Mouse (Mus musculus): Measurements from ENCODE around the gene Samm50.

Samm50 gene

DNA sequence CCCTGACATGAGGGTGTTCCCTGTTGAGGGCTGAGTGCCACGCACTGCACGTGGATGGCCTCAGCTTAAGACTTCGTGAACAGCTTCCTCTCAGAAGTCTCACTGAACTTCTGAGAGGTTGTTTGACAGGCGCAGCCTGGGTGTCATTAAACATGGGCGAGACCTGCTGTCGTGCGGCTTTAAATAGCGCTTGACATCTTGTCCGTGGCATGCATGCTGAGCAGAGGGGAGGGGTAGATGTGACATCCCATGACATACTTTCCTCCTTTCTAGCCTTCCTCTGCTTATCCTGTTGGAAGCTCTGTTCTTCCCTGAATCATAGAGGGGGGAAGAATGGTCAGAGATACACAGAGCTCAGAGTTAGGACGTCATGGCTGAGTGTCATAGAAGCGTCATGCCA is 61.7 kb downstream of the Samm50 start:
- no peak overlapping the region for H3K4me3 ChIP-seq (replicated peaks; ENCODE audit: low read length)
- peaks cover 66% of the 10 kb centered on the region for H3K4me1 ChIP-seq (replicated peaks; ENCODE audit: low read depth, low read length)
- no peaks in the 10 kb centered on the region for H3K9me3 ChIP-seq (ENCODE audit: low read length)
- TF ChIP-seq NANOG (IDR thresholded peaks at IDR 0.05; ENCODE audit: borderline replicate concordance, low read length) (no peak), POU5F1 (IDR thresholded peaks at IDR 0.05; ENCODE audit: borderline replicate concordance, low read length) (no peak)
- H3K27me3 ChIP-seq (ENCODE audit: insufficient read depth, low read length): no peaks in the 10 kb centered on the region
- H3K36me3 ChIP-seq (ENCODE audit: insufficient read depth, low read length): peaks cover 54% of the 10 kb centered on the region

DNA sequence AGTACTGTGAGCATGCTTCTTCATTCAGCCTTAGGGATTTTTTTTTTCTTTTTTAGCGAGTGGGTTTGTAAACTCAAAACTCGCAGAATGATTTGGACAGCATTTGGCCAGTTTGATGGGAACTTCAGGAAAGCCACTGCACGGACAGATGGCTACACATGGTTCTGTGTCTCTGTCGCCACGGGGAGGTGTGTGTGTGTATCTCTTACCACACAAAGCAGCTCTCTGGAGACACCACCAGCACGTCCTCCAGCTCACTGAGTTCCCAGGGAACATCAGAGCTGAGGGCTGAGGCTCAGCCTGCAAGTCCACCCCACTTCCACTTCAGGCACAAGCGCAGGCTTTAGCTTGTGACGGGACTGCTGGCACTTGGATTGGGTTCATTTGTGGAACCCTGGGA is 62.3 kb downstream of the Samm50 start:
- Histone ChIP-seq H3K36me3 (ENCODE audit: insufficient read depth, low read length) (peaks cover 60% of the 10 kb centered on the region), H3K4me1 (replicated peaks; ENCODE audit: low read depth, low read length) (peaks cover 66% of the 10 kb centered on the region), H3K27me3 (ENCODE audit: insufficient read depth, low read length) (no peaks in the 10 kb centered on the region), H3K9me3 (ENCODE audit: low read length) (no peaks in the 10 kb centered on the region), H3K4me3 (replicated peaks; ENCODE audit: low read length) (no peak overlapping the region)
- no peak for TF ChIP-seq POU5F1 (IDR thresholded peaks at IDR 0.05; ENCODE audit: borderline replicate concordance, low read length)

DNA sequence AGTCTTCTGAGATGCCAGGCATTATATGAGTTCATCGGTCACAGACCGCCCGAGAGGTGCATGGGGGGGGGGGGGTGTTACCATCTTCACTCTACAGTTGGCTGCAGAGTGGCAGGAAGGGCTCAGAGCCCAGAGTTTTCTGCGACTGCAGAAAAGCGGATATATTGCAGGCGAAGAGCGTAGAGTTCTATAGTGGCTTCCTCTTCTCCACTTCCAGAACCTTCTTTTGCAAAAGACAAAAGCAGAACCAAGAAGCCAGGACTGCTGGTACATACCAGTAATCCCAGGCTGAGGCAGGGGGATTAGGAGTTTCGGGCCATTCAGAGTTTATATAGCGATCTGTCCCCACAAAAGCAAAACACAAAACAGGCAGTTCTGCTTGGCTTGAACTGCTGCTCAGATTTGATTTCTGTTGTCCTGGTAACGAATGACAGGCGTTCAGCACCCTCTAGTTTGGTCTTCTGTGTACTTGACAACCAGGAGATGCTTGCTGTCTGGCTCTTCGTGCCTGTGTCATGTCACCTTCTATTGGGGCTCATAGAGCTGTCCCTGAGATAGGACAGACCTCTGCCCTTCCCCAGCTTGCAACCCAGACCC is 64.3 kb downstream of the Samm50 start:
- H3K36me3 ChIP-seq (ENCODE audit: insufficient read depth, low read length): peaks cover 68% of the 10 kb centered on the region
- no peaks in the 10 kb centered on the region for H3K27me3 ChIP-seq (ENCODE audit: insufficient read depth, low read length)
- H3K9me3 ChIP-seq (ENCODE audit: low read length): no peaks in the 10 kb centered on the region
- TF ChIP-seq NANOG (IDR thresholded peaks at IDR 0.05; ENCODE audit: borderline replicate concordance, low read length): no peak
- TF ChIP-seq POU5F1 (IDR thresholded peaks at IDR 0.05; ENCODE audit: borderline replicate concordance, low read length): no peak
- no peak for TF ChIP-seq CTCF (conservative IDR thresholded peaks at IDR 0.05; ENCODE audit: low read length)
- no peak overlapping the region for H3K4me3 ChIP-seq (replicated peaks; ENCODE audit: low read length)
- H3K4me1 ChIP-seq (replicated peaks; ENCODE audit: low read depth, low read length): peaks cover 70% of the 10 kb centered on the region

GRCm38 (mm10) chr15:84256864-84257263 is 64.8 kb downstream of the Samm50 start:
- H3K4me3 ChIP-seq (replicated peaks; ENCODE audit: low read length): no peak overlapping the region
- peaks cover 73% of the 10 kb centered on the region for H3K36me3 ChIP-seq (ENCODE audit: insufficient read depth, low read length)
- TF ChIP-seq POU5F1 (IDR thresholded peaks at IDR 0.05; ENCODE audit: borderline replicate concordance, low read length) (no peak), NANOG (IDR thresholded peaks at IDR 0.05; ENCODE audit: borderline replicate concordance, low read length) (no peak), CTCF (conservative IDR thresholded peaks at IDR 0.05; ENCODE audit: low read length) (no peak)
- H3K27me3 ChIP-seq (ENCODE audit: insufficient read depth, low read length): no peaks in the 10 kb centered on the region
- no peaks in the 10 kb centered on the region for H3K9me3 ChIP-seq (ENCODE audit: low read length)
- H3K4me1 ChIP-seq (replicated peaks; ENCODE audit: low read depth, low read length): peaks cover 69% of the 10 kb centered on the region

DNA sequence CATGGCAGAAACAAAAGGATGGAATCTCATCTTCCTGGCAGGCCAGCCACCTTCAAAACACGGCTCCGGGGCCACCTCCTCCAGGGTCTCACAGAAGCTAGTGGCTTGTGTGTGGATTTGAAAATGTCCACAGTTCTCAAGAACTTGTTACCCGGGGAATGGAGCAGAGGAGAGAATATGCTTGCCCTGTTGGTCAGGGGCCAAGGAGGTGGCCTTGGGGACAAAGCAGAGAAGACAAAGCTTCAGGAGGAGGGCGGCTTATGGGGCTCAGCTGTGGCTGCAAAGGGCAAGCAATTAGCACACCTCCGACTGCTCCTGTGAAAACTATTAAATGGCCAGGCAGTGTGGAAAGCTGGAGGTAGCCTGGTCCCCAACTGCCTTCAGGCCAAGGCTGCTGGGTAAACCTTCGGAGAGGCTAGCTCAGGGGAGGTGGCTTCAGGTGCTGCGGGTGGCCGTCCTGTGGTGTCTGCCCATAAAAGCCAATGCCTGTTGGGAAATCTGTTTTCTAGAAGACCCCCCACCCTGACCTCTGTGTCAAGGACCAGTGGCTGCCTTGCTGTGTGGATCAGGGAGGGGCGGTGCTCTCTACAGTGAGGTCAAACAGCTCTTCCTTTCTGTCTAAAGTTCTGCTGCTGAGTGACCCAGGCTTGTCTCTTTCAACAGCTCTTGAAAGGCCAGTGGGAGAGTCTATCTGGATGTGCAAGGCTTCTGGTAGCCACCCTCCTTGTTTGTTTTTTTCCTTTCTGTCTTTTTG is 66.7 kb downstream of the Samm50 start:
- H3K36me3 ChIP-seq (ENCODE audit: insufficient read depth, low read length): peaks cover 78% of the 10 kb centered on the region
- TF ChIP-seq POU5F1 (IDR thresholded peaks at IDR 0.05; ENCODE audit: borderline replicate concordance, low read length) (no peak), NANOG (IDR thresholded peaks at IDR 0.05; ENCODE audit: borderline replicate concordance, low read length) (no peak), CTCF (conservative IDR thresholded peaks at IDR 0.05; ENCODE audit: low read length) (no peak)
- no peaks in the 10 kb centered on the region for H3K27me3 ChIP-seq (ENCODE audit: insufficient read depth, low read length)
- H3K4me3 ChIP-seq (replicated peaks; ENCODE audit: low read length): no peak overlapping the region
- no peaks in the 10 kb centered on the region for H3K9me3 ChIP-seq (ENCODE audit: low read length)
- H3K4me1 ChIP-seq (replicated peaks; ENCODE audit: low read depth, low read length): peaks cover 70% of the 10 kb centered on the region

DNA sequence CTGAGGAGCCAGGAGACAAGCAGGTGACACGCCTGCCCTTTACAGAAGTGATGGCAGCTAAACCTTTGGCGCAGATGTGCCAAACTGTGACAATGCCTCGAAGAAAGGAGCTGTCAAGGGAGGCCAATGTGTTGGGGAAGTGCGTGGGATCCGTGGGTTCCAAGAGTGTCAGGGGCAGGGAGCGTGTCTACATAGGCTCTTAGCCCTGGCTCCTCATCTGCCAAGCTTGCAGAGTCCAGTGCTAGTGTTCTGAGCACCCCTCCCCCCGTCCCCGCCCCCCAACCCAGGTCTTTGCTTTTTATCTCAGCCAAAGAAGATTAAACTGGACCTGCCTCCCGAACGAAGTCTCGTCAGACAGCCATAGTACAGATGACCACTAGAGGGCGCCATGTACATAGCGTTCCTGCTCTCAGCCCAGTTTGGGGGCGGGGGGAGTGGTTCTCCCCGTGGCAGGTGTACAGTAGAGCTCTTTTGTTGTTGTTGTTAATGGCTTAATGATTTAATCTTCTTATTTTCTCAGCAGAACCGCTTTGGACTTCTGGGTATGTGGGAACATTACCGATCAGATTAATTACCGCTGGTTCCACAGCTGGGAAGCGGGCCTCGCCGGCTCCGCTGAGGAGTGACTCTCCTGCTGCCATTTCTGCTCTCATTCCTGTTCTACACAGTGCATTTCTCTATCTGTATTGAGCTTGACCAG is 68.2 kb downstream of the Samm50 start:
- Histone ChIP-seq H3K27me3 (ENCODE audit: insufficient read depth, low read length) (no peaks in the 10 kb centered on the region), H3K36me3 (ENCODE audit: insufficient read depth, low read length) (peaks cover 84% of the 10 kb centered on the region), H3K4me1 (replicated peaks; ENCODE audit: low read depth, low read length) (peaks cover 67% of the 10 kb centered on the region), H3K9me3 (ENCODE audit: low read length) (no peaks in the 10 kb centered on the region), H3K4me3 (replicated peaks; ENCODE audit: low read length) (no peak overlapping the region)
- TF ChIP-seq CTCF (conservative IDR thresholded peaks at IDR 0.05; ENCODE audit: low read length): peak; percentile 82
- TF ChIP-seq POU5F1 (IDR thresholded peaks at IDR 0.05; ENCODE audit: borderline replicate concordance, low read length): no peak
- no peak for TF ChIP-seq NANOG (IDR thresholded peaks at IDR 0.05; ENCODE audit: borderline replicate concordance, low read length)

- TF ChIP-seq NANOG (IDR thresholded peaks at IDR 0.05; ENCODE audit: borderline replicate concordance, low read length) (no peak), CTCF (conservative IDR thresholded peaks at IDR 0.05; ENCODE audit: low read length) (no peak), POU5F1 (IDR thresholded peaks at IDR 0.05; ENCODE audit: borderline replicate concordance, low read length) (no peak)
- Histone ChIP-seq H3K9me3 (ENCODE audit: low read length) (no peaks in the 10 kb centered on the region), H3K36me3 (ENCODE audit: insufficient read depth, low read length) (peaks cover 78% of the 10 kb centered on the region), H3K27me3 (ENCODE audit: insufficient read depth, low read length) (no peaks in the 10 kb centered on the region), H3K4me1 (replicated peaks; ENCODE audit: low read depth, low read length) (peaks cover 65% of the 10 kb centered on the region), H3K4me3 (replicated peaks; ENCODE audit: low read length) (no peak overlapping the region)
Observed at GRCm38 (mm10) chr15:84262630-84263029, 70.6 kb downstream of the Samm50 start.

- TF ChIP-seq CTCF (conservative IDR thresholded peaks at IDR 0.05; ENCODE audit: low read length) (no peak), NANOG (IDR thresholded peaks at IDR 0.05; ENCODE audit: borderline replicate concordance, low read length) (no peak), POU5F1 (IDR thresholded peaks at IDR 0.05; ENCODE audit: borderline replicate concordance, low read length) (no peak)
- H3K27me3 ChIP-seq (ENCODE audit: insufficient read depth, low read length): no peaks in the 10 kb centered on the region
- peaks cover 74% of the 10 kb centered on the region for H3K36me3 ChIP-seq (ENCODE audit: insufficient read depth, low read length)
- no peak overlapping the region for H3K4me3 ChIP-seq (replicated peaks; ENCODE audit: low read length)
- no peaks in the 10 kb centered on the region for H3K9me3 ChIP-seq (ENCODE audit: low read length)
- peaks cover 62% of the 10 kb centered on the region for H3K4me1 ChIP-seq (replicated peaks; ENCODE audit: low read depth, low read length)
Observed at GRCm38 (mm10) chr15:84263573-84263972, 71.5 kb downstream of the Samm50 start.
